Mouse (Mus musculus): ENCODE data around the gene Iqschfp.

GRCm38 (mm10) chr3:68203934-68204467 lies 312.0 kb downstream of the Iqschfp start:
- TF ChIP-seq CTCF (IDR thresholded peaks at IDR 0.05; ENCODE audit: control insufficient read depth, insufficient read depth, insufficient replicate concordance, low read depth, low read length) (no peak), POLR2A (IDR thresholded peaks at IDR 0.05; ENCODE audit: control insufficient read depth, low read depth, low read length) (no peak)
